In genomic region chr17:27547253-27547868, GRCm38 (mm10) we compare ENCODE assay signal across 10 mouse cellular contexts. TPM values are rescaled to one million over a fixed set of nuclear protein-coding genes. Genes with fewer than 3 reads are reported as not detected.
DNase-seq lines count a peak whose midpoint lies in the region.
"Had no signal": no experiment of that assay in that cellular context is flagged by ENCODE, and none has a peak within 500 bp of the region (broad histone marks: within the 10 kb centered on the region; RNA-seq: fewer than 3 reads in every experiment).

No protein-coding gene starts in this region.

- H3K27me3 ChIP-seq in hindbrain, embryonic 10.5 days (ENCODE audit: insufficient read depth, poor library complexity, severe bottlenecking): peaks cover 12% of the 10 kb centered on the region

- peak; percentile 88 to 92 for DNase-seq in adrenal gland, adult (ENCODE audit: inconsistent age in 2 of 2, low spot score in 1 of 2)
- DNase-seq in adrenal gland, postnatal 4 days (ENCODE audit: low spot score in 2 of 2): no peak
- DNase-seq in adrenal gland, adult 2 months: peak; percentile 93
- DNase-seq in heart, adult 9 months (ENCODE audit: low spot score in 2 of 2): peak; percentile 44 to 59
- DNase-seq in kidney, postnatal 36 days: peak; percentile 52 to 63
- DNase-seq in hindbrain, embryonic 10.5 days (ENCODE audit: low spot score): no peak
- DNase-seq in cerebellum, postnatal 36 days: no peak
- no peak for DNase-seq in thymus, postnatal 25 days

- no peaks in the 10 kb centered on the region for H3K9me3 ChIP-seq in hindbrain, embryonic 10.5 days
- H3K9me3 ChIP-seq: midbrain, embryonic 12.5 days had no signal

- H3K4me3 ChIP-seq in hindbrain, embryonic 10.5 days: no peak overlapping the region
- H3K4me3 ChIP-seq: erythroblast, embryonic 14.5 days; midbrain, embryonic 12.5 days had no signal

- no peak overlapping the region for H3K27ac ChIP-seq in hindbrain, embryonic 10.5 days
- H3K27ac ChIP-seq: midbrain, embryonic 12.5 days had no signal

- WGBS in hindbrain, embryonic 10.5 days: 81% methylated on average over 9 of the region's 9 CpGs

- peaks cover 43% of the 10 kb centered on the region for H3K4me1 ChIP-seq in hindbrain, embryonic 10.5 days (replicated peaks)

- no peaks in the 10 kb centered on the region for H3K36me3 ChIP-seq in hindbrain, embryonic 10.5 days
- H3K36me3 ChIP-seq: midbrain, embryonic 12.5 days had no signal

RNA-seq across cellular contexts. Expression of gene Hmga1, which starts 8.9 kb away (rescaled TPM):
- total RNA-seq in adrenal gland, postnatal 4 days (2021): 10 to 100 TPM; 41.6 to 44.9 TPM
- total RNA-seq in adrenal gland, adult 2 months (2021): 10 to 100 TPM; 12.2 to 26.8 TPM
- 38.9 and 44.2 TPM in 2 replicates for polyA plus RNA-seq in adrenal gland, adult 2 months (2012; rRNA removed)
- polyA plus RNA-seq in hindbrain, embryonic 10.5 days (2016; fragmentation: Nextera tagmentation; extraction: Ambion mirVana): 541 and 748 TPM in 2 replicates

RNA-seq across cellular contexts. Expression of gene AI413582, which starts 18.2 kb away (rescaled TPM):
- 10 to 100 TPM; 17.4 to 19.1 TPM for total RNA-seq in adrenal gland, postnatal 4 days (2021)
- 10 to 100 TPM; 28.0 to 35.9 TPM for total RNA-seq in adrenal gland, adult 2 months (2021)
- polyA plus RNA-seq in adrenal gland, adult 2 months (2012; rRNA removed): 64.8 and 65.5 TPM in 2 replicates
- 19.1 and 23.9 TPM in 2 replicates for polyA plus RNA-seq in hindbrain, embryonic 10.5 days (2016; fragmentation: Nextera tagmentation; extraction: Ambion mirVana)

RNA-seq across cellular contexts. Expression of gene Grm4, which starts 26.2 kb away (rescaled TPM):
- 1 to 10 TPM; 1.5 to 6.2 TPM for total RNA-seq in adrenal gland, postnatal 4 days (2021)
- total RNA-seq in adrenal gland, adult 2 months (2021): 1 to 10 TPM; 5.5 to 9.0 TPM
- polyA plus RNA-seq in adrenal gland, adult 2 months (2012; rRNA removed): 0.08 and 0.31 TPM in 2 replicates
- 2.2 and 4.2 TPM in 2 replicates for polyA plus RNA-seq in hindbrain, embryonic 10.5 days (2016; fragmentation: Nextera tagmentation; extraction: Ambion mirVana)
- polyA plus RNA-seq: erythroblast, embryonic 14.5 days had no signal

Comparison
In these comparisons a context has a peak if more than half of its experiments do, and no peak if none do; other contexts are left out.
1. DNase-seq: peak in adrenal gland, adult (2 of 2), adrenal gland, adult 2 months (single experiment), heart, adult 9 months (2 of 2) and kidney, postnatal 36 days (2 of 2); none in adrenal gland, postnatal 4 days (0 of 2), hindbrain, embryonic 10.5 days (single experiment), cerebellum, postnatal 36 days (0 of 2) and thymus, postnatal 25 days (single experiment).